Mouse (Mus musculus): ENCODE results near the gene Glg1. TPM values are rescaled to one million over a fixed set of nuclear protein-coding genes. Genes with fewer than 3 reads are reported as not detected.
"Not testable (repeated sequence)": the region's sequence is repeated elsewhere in the genome, so short reads cannot be mapped to it uniquely, and the experiment has no call there.

The Glg1 gene
- polyA plus RNA-seq, 1 experiment: 30.0 TPM

- Histone ChIP-seq H3ac (ENCODE audit: control insufficient read depth, insufficient read length, low read depth) (no peak overlapping the region), H3K27me3 (ENCODE audit: control insufficient read depth, insufficient read depth, insufficient read length) (no peaks in the 10 kb centered on the region), H3K4me3 (ENCODE audit: insufficient read depth, poor library complexity, severe bottlenecking) (no peak overlapping the region), H3K36me3 (ENCODE audit: control insufficient read depth, insufficient read depth) (no peaks in the 10 kb centered on the region), H3K79me3 (ENCODE audit: low read depth) (peaks cover 32% of the 10 kb centered on the region), H3K79me2 (ENCODE audit: control insufficient read depth, insufficient read depth) (peaks cover 36% of the 10 kb centered on the region)
- TF ChIP-seq USF1 (IDR thresholded peaks at IDR 0.05; ENCODE audit: low read depth): no peak
- TF ChIP-seq CEBPB (IDR thresholded peaks at IDR 0.05; ENCODE audit: low read depth): no peak
- TF ChIP-seq MYOG (IDR thresholded peaks at IDR 0.05; ENCODE audit: control insufficient read depth, extremely low read depth, insufficient read length): no peak
- no peak for TF ChIP-seq MAX (IDR thresholded peaks at IDR 0.05)
- TF ChIP-seq MYOD1 (IDR thresholded peaks at IDR 0.05; ENCODE audit: control insufficient read depth, insufficient read length, low read depth): no peak
- no peak for TF ChIP-seq FOSL1 (IDR thresholded peaks at IDR 0.05; ENCODE audit: insufficient read depth, low read length, poor library complexity, severe bottlenecking)
- TF ChIP-seq CTCF (IDR thresholded peaks at IDR 0.05; ENCODE audit: control insufficient read depth, insufficient read depth, insufficient read length): no peak
Measured at GRCm38 (mm10) chr8:111260251-111260650, 1.2 kb upstream of the Glg1 start.

GRCm38 (mm10) chr8:111259408-111259741, 359 bp upstream of the Glg1 start:
- Histone ChIP-seq H3ac (ENCODE audit: control insufficient read depth, insufficient read length, low read depth) (peak overlapping the region; percentile 9), H3K79me2 (ENCODE audit: control insufficient read depth, insufficient read depth) (peaks cover 44% of the 10 kb centered on the region), H3K4me3 (ENCODE audit: insufficient read depth, poor library complexity, severe bottlenecking) (peak overlapping the region; percentile 63), H3K36me3 (ENCODE audit: control insufficient read depth, insufficient read depth) (no peaks in the 10 kb centered on the region), H3K27me3 (ENCODE audit: control insufficient read depth, insufficient read depth, insufficient read length) (no peaks in the 10 kb centered on the region), H3K79me3 (ENCODE audit: low read depth) (peaks cover 38% of the 10 kb centered on the region)
- TF ChIP-seq CEBPB (IDR thresholded peaks at IDR 0.05; ENCODE audit: low read depth) (peak; percentile 22), MYOG (IDR thresholded peaks at IDR 0.05; ENCODE audit: control insufficient read depth, extremely low read depth, insufficient read length) (no peak), USF1 (IDR thresholded peaks at IDR 0.05; ENCODE audit: low read depth) (no peak), FOSL1 (IDR thresholded peaks at IDR 0.05; ENCODE audit: insufficient read depth, low read length, poor library complexity, severe bottlenecking) (no peak), CTCF (IDR thresholded peaks at IDR 0.05; ENCODE audit: control insufficient read depth, insufficient read depth, insufficient read length) (no peak), MYOD1 (IDR thresholded peaks at IDR 0.05; ENCODE audit: control insufficient read depth, insufficient read length, low read depth) (no peak), MAX (IDR thresholded peaks at IDR 0.05) (peak; percentile 6)

GRCm38 (mm10) chr8:111258010-111258630, 896 bp downstream of the Glg1 start:
- Histone ChIP-seq H3ac (ENCODE audit: control insufficient read depth, insufficient read length, low read depth) (peak overlapping the region; percentile 92), H3K79me2 (ENCODE audit: control insufficient read depth, insufficient read depth) (peaks cover 57% of the 10 kb centered on the region), H3K36me3 (ENCODE audit: control insufficient read depth, insufficient read depth) (no peaks in the 10 kb centered on the region), H3K4me3 (ENCODE audit: insufficient read depth, poor library complexity, severe bottlenecking) (peak overlapping the region; percentile 63), H3K79me3 (ENCODE audit: low read depth) (peaks cover 42% of the 10 kb centered on the region), H3K27me3 (ENCODE audit: control insufficient read depth, insufficient read depth, insufficient read length) (no peaks in the 10 kb centered on the region)
- TF ChIP-seq CEBPB (IDR thresholded peaks at IDR 0.05; ENCODE audit: low read depth) (no peak), CTCF (IDR thresholded peaks at IDR 0.05; ENCODE audit: control insufficient read depth, insufficient read depth, insufficient read length) (no peak), MYOD1 (IDR thresholded peaks at IDR 0.05; ENCODE audit: control insufficient read depth, insufficient read length, low read depth) (no peak), MAX (IDR thresholded peaks at IDR 0.05) (no peak)

GRCm38 (mm10) chr8:111252487-111253112, 6.4 kb downstream of the Glg1 start:
- H3K79me2 ChIP-seq (ENCODE audit: control insufficient read depth, insufficient read depth): peaks cover 100% of the 10 kb centered on the region
- H3K27me3 ChIP-seq (ENCODE audit: control insufficient read depth, insufficient read depth, insufficient read length): no peaks in the 10 kb centered on the region
- peaks cover 70% of the 10 kb centered on the region for H3K79me3 ChIP-seq (ENCODE audit: low read depth)
- H3K36me3 ChIP-seq (ENCODE audit: control insufficient read depth, insufficient read depth): no peaks in the 10 kb centered on the region
- H3K4me3 ChIP-seq (ENCODE audit: insufficient read depth, poor library complexity, severe bottlenecking): no peak overlapping the region
- no peak overlapping the region for H3ac ChIP-seq (ENCODE audit: control insufficient read depth, insufficient read length, low read depth)
- TF ChIP-seq MYOD1 (IDR thresholded peaks at IDR 0.05; ENCODE audit: control insufficient read depth, insufficient read length, low read depth) (no peak), CEBPB (IDR thresholded peaks at IDR 0.05; ENCODE audit: low read depth) (no peak), USF1 (IDR thresholded peaks at IDR 0.05; ENCODE audit: low read depth) (no peak), MAX (IDR thresholded peaks at IDR 0.05) (no peak), FOSL1 (IDR thresholded peaks at IDR 0.05; ENCODE audit: insufficient read depth, low read length, poor library complexity, severe bottlenecking) (no peak), MYOG (IDR thresholded peaks at IDR 0.05; ENCODE audit: control insufficient read depth, extremely low read depth, insufficient read length) (no peak), CTCF (IDR thresholded peaks at IDR 0.05; ENCODE audit: control insufficient read depth, insufficient read depth, insufficient read length) (no peak)

GRCm38 (mm10) chr8:111250111-111250510, 8.9 kb downstream of the Glg1 start:
- no peak for TF ChIP-seq MYOG (IDR thresholded peaks at IDR 0.05; ENCODE audit: control insufficient read depth, extremely low read depth, insufficient read length)
- no peak for TF ChIP-seq USF1 (IDR thresholded peaks at IDR 0.05; ENCODE audit: low read depth)
- no peak for TF ChIP-seq FOSL1 (IDR thresholded peaks at IDR 0.05; ENCODE audit: insufficient read depth, low read length, poor library complexity, severe bottlenecking)
- no peak for TF ChIP-seq MAX (IDR thresholded peaks at IDR 0.05)
- Histone ChIP-seq H3K4me3 (ENCODE audit: insufficient read depth, poor library complexity, severe bottlenecking) (no peak overlapping the region), H3K36me3 (ENCODE audit: control insufficient read depth, insufficient read depth) (no peaks in the 10 kb centered on the region), H3K27me3 (ENCODE audit: control insufficient read depth, insufficient read depth, insufficient read length) (no peaks in the 10 kb centered on the region), H3K79me2 (ENCODE audit: control insufficient read depth, insufficient read depth) (peaks cover 100% of the 10 kb centered on the region), H3ac (ENCODE audit: control insufficient read depth, insufficient read length, low read depth) (no peak overlapping the region), H3K79me3 (ENCODE audit: low read depth) (peaks cover 53% of the 10 kb centered on the region)

GRCm38 (mm10) chr8:111248136-111248535, 10.9 kb downstream of the Glg1 start:
- peaks cover 58% of the 10 kb centered on the region for H3K79me3 ChIP-seq (ENCODE audit: low read depth)
- H3K27me3 ChIP-seq (ENCODE audit: control insufficient read depth, insufficient read depth, insufficient read length): no peaks in the 10 kb centered on the region
- H3K36me3 ChIP-seq (ENCODE audit: control insufficient read depth, insufficient read depth): no peaks in the 10 kb centered on the region
- TF ChIP-seq USF1 (IDR thresholded peaks at IDR 0.05; ENCODE audit: low read depth) (no peak), MYOD1 (IDR thresholded peaks at IDR 0.05; ENCODE audit: control insufficient read depth, insufficient read length, low read depth) (no peak), CEBPB (IDR thresholded peaks at IDR 0.05; ENCODE audit: low read depth) (no peak), MYOG (IDR thresholded peaks at IDR 0.05; ENCODE audit: control insufficient read depth, extremely low read depth, insufficient read length) (no peak), CTCF (IDR thresholded peaks at IDR 0.05; ENCODE audit: control insufficient read depth, insufficient read depth, insufficient read length) (no peak), FOSL1 (IDR thresholded peaks at IDR 0.05; ENCODE audit: insufficient read depth, low read length, poor library complexity, severe bottlenecking) (no peak), MAX (IDR thresholded peaks at IDR 0.05) (no peak)
- H3K4me3 ChIP-seq (ENCODE audit: insufficient read depth, poor library complexity, severe bottlenecking): no peak overlapping the region
- peaks cover 100% of the 10 kb centered on the region for H3K79me2 ChIP-seq (ENCODE audit: control insufficient read depth, insufficient read depth)
- no peak overlapping the region for H3ac ChIP-seq (ENCODE audit: control insufficient read depth, insufficient read length, low read depth)

GRCm38 (mm10) chr8:111246864-111247263, 12.2 kb downstream of the Glg1 start:
- H3K79me2 ChIP-seq (ENCODE audit: control insufficient read depth, insufficient read depth): peaks cover 100% of the 10 kb centered on the region
- H3K79me3 ChIP-seq (ENCODE audit: low read depth): peaks cover 58% of the 10 kb centered on the region
- H3K36me3 ChIP-seq (ENCODE audit: control insufficient read depth, insufficient read depth); H3ac ChIP-seq (ENCODE audit: control insufficient read depth, insufficient read length, low read depth); H3K27me3 ChIP-seq (ENCODE audit: control insufficient read depth, insufficient read depth, insufficient read length); H3K4me3 ChIP-seq (ENCODE audit: insufficient read depth, poor library complexity, severe bottlenecking): not testable (repeated sequence)

Data from C2C12 (cell line).